ENCODE assay signal across 19 mouse cellular contexts in genomic region chr10:5159679-5160078, GRCm38 (mm10).
DNase-seq lines count a peak whose midpoint lies in the region; ATAC-seq and TF ChIP-seq lines count a peak whose summit lies in the region.
"Had no signal": no experiment of that assay in that cellular context is flagged by ENCODE, and none has a peak within 500 bp of the region (broad histone marks: within the 10 kb centered on the region; RNA-seq: fewer than 3 reads in every experiment).

No protein-coding gene starts in this region.

- peaks cover 3% of the 10 kb centered on the region; the same call in 1 of the 2 replicates for H3K36me3 ChIP-seq in lung, embryonic 14.5 days (ENCODE audit: insufficient read depth)
- H3K36me3 ChIP-seq in heart, embryonic 11.5 days (ENCODE audit: control insufficient read depth, insufficient read depth, low read length): 0 out of 2 replicates have a peak, but pooled peaks cover 5% of the 10 kb centered on the region
- H3K36me3 ChIP-seq: hindbrain, embryonic 10.5 days; limb, embryonic 13.5 days; midbrain, embryonic 10.5 days; stomach, embryonic 15.5 days had no signal

- H3K9ac ChIP-seq in lung, embryonic 14.5 days: no peak overlapping the region
- no peak overlapping the region for H3K9ac ChIP-seq in heart, embryonic 11.5 days (ENCODE audit: low read depth, low read length)
- H3K9ac ChIP-seq: heart, embryonic 15.5 days; limb, embryonic 13.5 days; liver, embryonic 15.5 days; neural tube, embryonic 15.5 days; stomach, embryonic 15.5 days had no signal

- no peak overlapping the region for H3K27ac ChIP-seq in lung, embryonic 14.5 days (ENCODE audit: low read depth)
- no peak overlapping the region for H3K27ac ChIP-seq in heart, embryonic 11.5 days (ENCODE audit: low read depth, low read length)
- H3K27ac ChIP-seq: heart, embryonic 15.5 days; hindbrain, embryonic 10.5 days; limb, embryonic 13.5 days; liver, embryonic 15.5 days; midbrain, embryonic 10.5 days; neural tube, embryonic 15.5 days; stomach, embryonic 15.5 days had no signal

- WGBS in lung, embryonic 14.5 days: 47% methylated on average over 8 of the region's 8 CpGs
- WGBS in heart, embryonic 11.5 days (ENCODE audit: insufficient replicate concordance): 66% methylated on average over 8 of the region's 8 CpGs

- no peak for TF ChIP-seq CTCF in lung, embryonic 14.5 days (IDR thresholded peaks at IDR 0.05; ENCODE audit: low read depth)
- no peak for TF ChIP-seq CTCF in Patski (IDR thresholded peaks at IDR 0.05)

- peak; percentile 53 for DNase-seq in lung, embryonic 14.5 days
- no peak for DNase-seq in lung, postnatal 14 days
- no peak for DNase-seq in Patski (ENCODE audit: low read depth, low spot score)
- peak; percentile 55 to 77 for DNase-seq in kidney, adult 8-10 months
- peak; percentile 69 to 80 for DNase-seq in kidney, postnatal 36 days
- no peak for DNase-seq in layer of hippocampus, postnatal 14 days (ENCODE audit: low spot score in 2 of 2)
- no peak for DNase-seq in heart, adult 18-20 months
- DNase-seq: adrenal gland, postnatal 36 days; cerebellum, postnatal 14 days; spleen, adult 18-20 months had no signal

- no peaks in the 10 kb centered on the region for H3K4me1 ChIP-seq in lung, embryonic 14.5 days (ENCODE audit: insufficient read depth)
- no peaks in the 10 kb centered on the region for H3K4me1 ChIP-seq in heart, embryonic 11.5 days (ENCODE audit: control insufficient read depth, insufficient read depth, low read length)
- H3K4me1 ChIP-seq: heart, embryonic 15.5 days; hindbrain, embryonic 10.5 days; midbrain, embryonic 10.5 days; neural tube, embryonic 15.5 days; stomach, embryonic 15.5 days had no signal

- H3K27me3 ChIP-seq in lung, embryonic 14.5 days (ENCODE audit: insufficient read depth, low read length): no peaks in the 10 kb centered on the region
- no peaks in the 10 kb centered on the region for H3K27me3 ChIP-seq in Patski
- no peaks in the 10 kb centered on the region for H3K27me3 ChIP-seq in heart, embryonic 11.5 days (ENCODE audit: control insufficient read depth, insufficient read depth, low read length)
- H3K27me3 ChIP-seq: heart, embryonic 15.5 days; limb, embryonic 13.5 days; liver, embryonic 15.5 days; neural tube, embryonic 15.5 days; stomach, embryonic 15.5 days had no signal

- CTCF ChIA-PET in Patski (lab: Charles Lee): interaction anchor here (1.0 to 1.2 kb wide), 2 partner anchors 12 to 548 kb away, joined by 3 read pairs; no protein-coding TSS in a partner anchor

- H3K9me3 ChIP-seq in lung, embryonic 14.5 days (ENCODE audit: low read depth, low read length): no peaks in the 10 kb centered on the region
- no peaks in the 10 kb centered on the region for H3K9me3 ChIP-seq in heart, embryonic 11.5 days (replicated peaks; ENCODE audit: control insufficient read depth, low read length)
- H3K9me3 ChIP-seq: heart, embryonic 15.5 days; hindbrain, embryonic 10.5 days; limb, embryonic 13.5 days; liver, embryonic 15.5 days; midbrain, embryonic 10.5 days; neural tube, embryonic 15.5 days; stomach, embryonic 15.5 days had no signal

- in situ Hi-C loops in Patski (cut with MboI; ENCODE audit: low pct_unique_long_range_greater_than_20kb): loop anchor here (5.0 to 25.0 kb wide), 4 partner anchors 487 to 1172 kb away; no protein-coding TSS in a partner anchor

- H3K4me2 ChIP-seq in lung, embryonic 14.5 days: no peak overlapping the region
- H3K4me2 ChIP-seq in heart, embryonic 11.5 days: no peak overlapping the region
- H3K4me2 ChIP-seq: heart, embryonic 15.5 days; limb, embryonic 13.5 days; liver, embryonic 15.5 days; neural tube, embryonic 15.5 days; stomach, embryonic 15.5 days had no signal

- POLR2A ChIA-PET in Patski (lab: Charles Lee): interaction anchor here (0.7 kb wide), 1 partner anchor 393 kb away, joined by 3 read pairs; no protein-coding TSS in a partner anchor

- no peak overlapping the region for H3K4me3 ChIP-seq in lung, embryonic 14.5 days (ENCODE audit: low read depth, low read length)
- no peak overlapping the region for H3K4me3 ChIP-seq in heart, embryonic 11.5 days (ENCODE audit: low read depth, low read length)
- H3K4me3 ChIP-seq: heart, embryonic 15.5 days; hindbrain, embryonic 10.5 days; limb, embryonic 13.5 days; liver, embryonic 15.5 days; midbrain, embryonic 10.5 days; neural tube, embryonic 15.5 days; stomach, embryonic 15.5 days had no signal

- ATAC-seq in lung, embryonic 14.5 days (ENCODE audit: insufficient read depth): peak; percentile 41; the same call in 1 of the 2 replicates
- peak; percentile 60 for ATAC-seq in Patski
- ATAC-seq in heart, embryonic 11.5 days (replicated peaks; ENCODE audit: insufficient number of reproducible peaks, low FRiP score, low TSS enrichment): no peak
- ATAC-seq: inflammation-experienced regulatory T-cells, adult 6 months had no signal

Comparison
In these comparisons a context has a peak if more than half of its experiments do, and no peak if none do; other contexts are left out.
1. DNase-seq: peak in lung, embryonic 14.5 days (single experiment), kidney, adult 8-10 months (2 of 2) and kidney, postnatal 36 days (2 of 2); none in lung, postnatal 14 days (single experiment), Patski (single experiment), layer of hippocampus, postnatal 14 days (0 of 2) and heart, adult 18-20 months (0 of 2).